Mouse (Mus musculus) forebrain, embryonic 11.5 days (tissue): ENCODE measurements around the gene Ergic1. TPM values are rescaled to one million over a fixed set of nuclear protein-coding genes. Genes with fewer than 3 reads are reported as not detected.

ENCODE experiments used
- ATAC-seq: fragments of 200-750 bp; cut with Nextera tagmentation; replicated peaks from 2 replicates; pipeline ENCODE4 v1.8.0; 2017; ENCODE audit warnings: moderate TSS enrichment; ENCODE audit not compliant: low FRiP score
- DNase-seq: peaks from one replicate; pipeline ENCODE4 v3.0.0-alpha.2; 2017; ENCODE audit warnings: low spot score
- H3K27ac ChIP-seq: fragments of 300-500 bp; sonication (generic); 2 replicates; pipeline ENCODE4 v1.5.1; 2014; ENCODE audit warnings: low read depth, low read length
- H3K27me3 ChIP-seq: fragments of 300-500 bp; sonication (generic); 2 replicates; pipeline ENCODE4 v1.6.1; 2014; ENCODE audit warnings: mild to moderate bottlenecking, low read length, mixed read lengths; ENCODE audit not compliant: control insufficient read depth, insufficient read depth
- H3K36me3 ChIP-seq: fragments of 300-500 bp; sonication (generic); 2 replicates; pipeline ENCODE4 v1.6.1; 2014; ENCODE audit warnings: mild to moderate bottlenecking, low read length, moderate library complexity, mixed read lengths; ENCODE audit not compliant: control insufficient read depth, insufficient read depth
- H3K4me1 ChIP-seq: fragments of 300-500 bp; sonication (generic); replicated peaks from 2 replicates; pipeline ENCODE4 v1.6.1; 2014; ENCODE audit warnings: low read length, mixed read lengths; ENCODE audit not compliant: control insufficient read depth, insufficient read depth
- H3K4me2 ChIP-seq: fragments of 300-500 bp; sonication (generic); 2 replicates; pipeline ENCODE4 v1.6.1; 2014; ENCODE audit warnings: low read depth, mild to moderate bottlenecking, low read length, moderate library complexity, mixed read lengths; ENCODE audit not compliant: severe bottlenecking
- H3K4me3 ChIP-seq: fragments of 300-500 bp; sonication (generic); 2 replicates; pipeline ENCODE4 v1.5.1; 2014; ENCODE audit warnings: low read depth, low read length
- H3K9ac ChIP-seq: fragments of 300-500 bp; sonication (generic); 2 replicates; pipeline ENCODE4 v1.6.1; 2014; ENCODE audit warnings: low read length
- H3K9me3 ChIP-seq: fragments of 300-500 bp; sonication (generic); 2 replicates; pipeline ENCODE4 v1.6.1; 2016; ENCODE audit warnings: low read length, mixed read lengths; ENCODE audit not compliant: control insufficient read depth
- WGBS: fragments of 180-500 bp; shearing (Covaris S2); extraction: QIAGEN DNeasy Blood & Tissue Kit; methylation state at CpG from one replicate; pipeline ENCODE4 v1.1.7; 2014; 5-methylcytosine and 5-hydroxymethylcytosine counted together
- polyA plus RNA-seq: library from polyadenylated mRNA; unstranded; fragments of >200 nt; fragmentation: Nextera tagmentation; extraction: Ambion mirVana; gene quantifications from 2 replicates; pipeline ENCODE4 v1.2.1, GENCODE M21; 2014

The Ergic1 gene
- polyA plus RNA-seq, 1 experiment from 2014 or later: 139 TPM

- 85% methylated on average over 13 of the region's 13 CpGs for WGBS
- H3K27me3 ChIP-seq: no peaks in the 10 kb centered on the region
- ATAC-seq (no peak), DNase-seq (no peak)
- 0 out of 2 replicates have a peak, but pooled peaks cover 3% of the 10 kb centered on the region for H3K4me1 ChIP-seq
- no peak overlapping the region for H3K4me3 ChIP-seq
- H3K36me3 ChIP-seq: peaks cover 16% of the 10 kb centered on the region
- no peak overlapping the region for H3K9ac ChIP-seq
- H3K9me3 ChIP-seq: no peaks in the 10 kb centered on the region
- no peak overlapping the region for H3K4me2 ChIP-seq
- no peak overlapping the region for H3K27ac ChIP-seq
These were observed 86.0 kb downstream of the Ergic1 start for GRCm38 (mm10) chr17:26647283-26647682.

- Histone ChIP-seq H3K9me3 (no peaks in the 10 kb centered on the region), H3K36me3 (peaks cover 3% of the 10 kb centered on the region; the same call in 1 of the 2 replicates), H3K4me2 (no peak overlapping the region), H3K27ac (no peak overlapping the region), H3K27me3 (no peaks in the 10 kb centered on the region), H3K9ac (no peak overlapping the region), H3K4me1 (0 out of 2 replicates have a peak, but pooled peaks cover under 1% of the 10 kb centered on the region), H3K4me3 (no peak overlapping the region)
- DNase-seq (no peak), ATAC-seq (no peak)
- 90% methylated on average over 4 of the region's 4 CpGs for WGBS
These were observed 88.3 kb downstream of the Ergic1 start for GRCm38 (mm10) chr17:26649565-26649964.

GRCm38 (mm10) chr17:26650451-26651363, 89.4 kb downstream of the Ergic1 start:
- DNase-seq: no peak
- WGBS: 87% methylated on average over 14 of the region's 14 CpGs
- no peak overlapping the region for H3K27ac ChIP-seq
- H3K27me3 ChIP-seq: no peaks in the 10 kb centered on the region
- H3K9me3 ChIP-seq: no peaks in the 10 kb centered on the region
- H3K4me3 ChIP-seq: no peak overlapping the region
- H3K4me1 ChIP-seq: no peaks in the 10 kb centered on the region
- peaks cover 3% of the 10 kb centered on the region; the same call in 1 of the 2 replicates for H3K36me3 ChIP-seq
- H3K4me2 ChIP-seq: no peak overlapping the region
- ATAC-seq: no peak
- H3K9ac ChIP-seq: no peak overlapping the region

GRCm38 (mm10) chr17:26658854-26659572, 97.7 kb downstream of the Ergic1 start:
- H3K27ac ChIP-seq: no peak overlapping the region
- no peak for DNase-seq
- no peaks in the 10 kb centered on the region for H3K27me3 ChIP-seq
- 0 out of 2 replicates have a peak, but pooled peaks cover 3% of the 10 kb centered on the region for H3K4me1 ChIP-seq
- H3K4me3 ChIP-seq: no peak overlapping the region
- no peaks in the 10 kb centered on the region; the same call in 1 of the 2 replicates for H3K36me3 ChIP-seq
- no peaks in the 10 kb centered on the region for H3K9me3 ChIP-seq
- WGBS: 59% methylated on average over 18 of the region's 21 CpGs
- ATAC-seq: no peak
- no peak overlapping the region for H3K9ac ChIP-seq
- H3K4me2 ChIP-seq: no peak overlapping the region

GRCm38 (mm10) chr17:26659573-26659915, 98.3 kb downstream of the Ergic1 start:
- no peak overlapping the region for H3K27ac ChIP-seq
- H3K4me1 ChIP-seq: 0 out of 2 replicates have a peak, but pooled peaks cover 3% of the 10 kb centered on the region
- no peak overlapping the region for H3K4me2 ChIP-seq
- DNase-seq: no peak
- no peak overlapping the region for H3K4me3 ChIP-seq
- H3K9me3 ChIP-seq: no peaks in the 10 kb centered on the region
- 74% methylated on average over 3 of the region's 3 CpGs for whole genome bisulfite sequencing
- no peak overlapping the region for H3K9ac ChIP-seq
- no peaks in the 10 kb centered on the region; the same call in 1 of the 2 replicates for H3K36me3 ChIP-seq
- no peaks in the 10 kb centered on the region for H3K27me3 ChIP-seq
- ATAC-seq: no peak

GRCm38 (mm10) chr17:26660192-26660912, 99.1 kb downstream of the Ergic1 start:
- Histone ChIP-seq H3K36me3 (no peaks in the 10 kb centered on the region; the same call in 1 of the 2 replicates), H3K4me2 (no peak overlapping the region), H3K4me3 (no peak overlapping the region), H3K9ac (no peak overlapping the region), H3K4me1 (0 out of 2 replicates have a peak, but pooled peaks cover 3% of the 10 kb centered on the region), H3K27me3 (no peaks in the 10 kb centered on the region), H3K9me3 (no peaks in the 10 kb centered on the region), H3K27ac (no peak overlapping the region)
- DNase-seq (peak; percentile 87), ATAC-seq (0 out of 2 replicates have a peak, but pooled peaks have one; percentile 30)
- WGBS: 29% methylated on average over 20 of the region's 21 CpGs

GRCm38 (mm10) chr17:26662204-26662603, 100.9 kb downstream of the Ergic1 start:
- WGBS: 86% methylated on average over 5 of the region's 5 CpGs
- no peak for ATAC-seq
- H3K4me3 ChIP-seq: no peak overlapping the region
- no peaks in the 10 kb centered on the region for H3K9me3 ChIP-seq
- no peaks in the 10 kb centered on the region for H3K27me3 ChIP-seq
- H3K4me2 ChIP-seq: no peak overlapping the region
- DNase-seq: no peak
- H3K9ac ChIP-seq: no peak overlapping the region
- 0 out of 2 replicates have a peak, but pooled peaks cover 3% of the 10 kb centered on the region for H3K4me1 ChIP-seq
- no peaks in the 10 kb centered on the region for H3K36me3 ChIP-seq
- no peak overlapping the region for H3K27ac ChIP-seq
